Mouse (Mus musculus) liver (tissue): Measurements from ENCODE around the gene Ooep.
"Not testable (repeated sequence)": the region's sequence is repeated elsewhere in the genome, so short reads cannot be mapped to it uniquely, and the experiment has no call there.

ENCODE experiments used
- DNase-seq: peaks from one replicate; pipeline ENCODE4 v3.0.0-alpha.2; 2020; ENCODE audit warnings: mixed read lengths

The Ooep gene

DNA sequence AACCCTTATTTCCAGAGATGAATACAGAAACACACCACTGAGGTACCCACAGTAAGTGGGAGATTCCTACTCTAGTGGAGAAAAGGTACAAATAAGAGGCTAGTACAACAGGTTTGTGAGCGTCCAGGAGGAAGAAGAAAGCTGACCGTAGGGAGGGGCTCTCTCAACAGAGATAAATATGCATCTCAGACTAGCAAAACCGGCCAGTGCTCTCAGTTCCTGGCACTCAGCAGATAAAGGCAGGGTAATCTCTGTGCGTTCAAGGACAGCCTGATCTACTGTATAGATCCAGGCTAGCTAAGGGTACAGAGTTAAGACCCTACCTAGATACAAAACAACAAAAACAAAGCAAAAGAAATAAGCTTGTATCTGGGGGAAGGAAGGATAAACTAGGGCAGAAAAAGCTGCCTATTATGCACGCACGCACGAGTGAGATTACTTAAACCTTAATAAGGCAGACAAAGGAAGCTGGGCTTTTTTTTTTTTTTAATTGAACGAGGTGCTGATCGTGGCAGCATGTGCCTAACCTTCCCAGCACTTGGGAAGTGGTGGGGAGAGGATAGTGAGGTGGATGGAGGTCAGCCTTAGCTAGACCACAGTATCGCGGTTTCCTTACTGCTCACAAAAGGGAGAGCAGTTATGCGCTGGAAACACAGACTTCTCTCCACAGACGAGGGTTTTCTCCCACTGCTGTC lies 12.5 kb downstream of the Ooep start:
- no peak for DNase-seq

DNA sequence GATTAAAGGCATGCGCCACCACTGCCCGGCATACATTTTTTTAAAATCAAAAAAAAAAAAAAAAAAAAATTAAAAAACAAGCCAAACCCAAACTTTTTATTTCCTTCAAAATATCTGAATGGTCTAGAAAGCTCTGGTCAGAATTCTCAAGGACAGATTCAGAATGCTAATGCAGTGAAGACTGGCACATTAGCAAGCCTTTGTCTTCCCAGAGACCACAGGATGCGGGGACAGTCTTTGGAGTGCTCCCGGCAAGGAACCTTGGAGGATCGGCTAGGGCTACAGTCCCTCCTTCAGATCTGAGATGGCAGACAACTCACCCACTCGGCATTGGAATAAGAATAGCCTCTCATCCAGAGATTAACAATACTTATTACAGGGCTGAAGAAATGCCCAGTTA lies 13.8 kb downstream of the Ooep start:
- DNase-seq = no peak

GRCm38 (mm10) chr9:78363374-78363773 lies 15.2 kb downstream of the Ooep start:
- no peak for DNase-seq

- no peak for DNase-seq
Measured at GRCm38 (mm10) chr9:78360484-78360872, 18.0 kb downstream of the Ooep start.

DNA sequence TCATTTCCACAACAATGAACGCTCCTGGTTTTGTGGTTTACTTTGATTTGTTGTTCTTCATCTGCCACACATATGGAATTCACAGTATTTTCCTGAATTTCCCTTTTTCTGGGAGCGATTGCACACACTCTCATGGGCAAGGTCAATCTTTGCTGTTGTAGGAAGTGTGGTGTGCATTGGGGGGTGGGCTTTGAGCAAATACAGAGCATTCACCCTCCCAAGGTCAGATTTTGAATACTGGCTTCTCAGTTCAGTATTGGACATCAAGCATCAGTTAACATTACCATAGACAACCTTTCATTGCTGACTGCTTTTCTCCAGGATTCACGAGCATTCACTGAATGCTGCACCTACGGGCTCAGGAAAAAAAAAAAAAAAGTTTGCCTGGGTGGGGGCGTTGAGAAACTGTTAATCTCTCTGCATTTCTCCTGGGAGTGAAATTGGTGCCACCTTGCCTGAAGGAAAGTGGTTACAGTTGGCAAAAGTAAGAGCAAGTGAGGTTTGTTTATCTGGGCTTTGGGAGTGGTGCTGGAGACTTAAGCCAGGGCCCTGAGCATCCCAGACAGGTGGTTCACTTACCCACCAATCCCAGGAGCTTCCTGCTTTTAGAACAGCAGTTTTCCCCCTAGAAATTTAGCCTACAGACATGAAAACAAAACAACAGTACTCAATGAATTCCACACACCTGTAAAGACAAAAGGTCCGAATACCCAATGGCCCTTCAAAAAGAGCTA lies 18.6 kb downstream of the Ooep start:
- DNase-seq = no peak

- peak; percentile 74 for DNase-seq
Measured at GRCm38 (mm10) chr9:78358053-78358452, 20.5 kb downstream of the Ooep start.

DNA sequence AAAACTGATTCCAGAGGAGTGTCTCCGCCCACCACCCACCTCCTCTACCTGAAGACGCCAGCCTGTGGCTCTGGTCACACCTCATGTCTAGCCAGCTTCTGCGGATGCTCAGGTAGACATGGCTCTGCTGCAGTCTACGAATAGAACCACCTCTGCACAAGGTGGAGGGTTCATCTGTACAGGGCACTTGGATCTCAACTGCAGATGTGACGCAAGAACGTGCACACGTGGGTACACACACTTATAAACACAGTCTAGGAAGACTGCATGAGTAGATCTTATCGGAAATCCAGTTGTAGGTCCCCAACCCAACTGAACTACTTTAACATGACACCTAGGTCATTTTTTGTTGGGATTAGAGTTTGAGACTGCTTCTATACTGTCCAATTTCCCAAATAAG lies 22.9 kb downstream of the Ooep start, which contains the start of gene Gsta2:
TSS of gene Gsta2 (minus strand) at position 178 of the 400 bp plus-strand sequence.
- DNase-seq = no peak

DNA sequence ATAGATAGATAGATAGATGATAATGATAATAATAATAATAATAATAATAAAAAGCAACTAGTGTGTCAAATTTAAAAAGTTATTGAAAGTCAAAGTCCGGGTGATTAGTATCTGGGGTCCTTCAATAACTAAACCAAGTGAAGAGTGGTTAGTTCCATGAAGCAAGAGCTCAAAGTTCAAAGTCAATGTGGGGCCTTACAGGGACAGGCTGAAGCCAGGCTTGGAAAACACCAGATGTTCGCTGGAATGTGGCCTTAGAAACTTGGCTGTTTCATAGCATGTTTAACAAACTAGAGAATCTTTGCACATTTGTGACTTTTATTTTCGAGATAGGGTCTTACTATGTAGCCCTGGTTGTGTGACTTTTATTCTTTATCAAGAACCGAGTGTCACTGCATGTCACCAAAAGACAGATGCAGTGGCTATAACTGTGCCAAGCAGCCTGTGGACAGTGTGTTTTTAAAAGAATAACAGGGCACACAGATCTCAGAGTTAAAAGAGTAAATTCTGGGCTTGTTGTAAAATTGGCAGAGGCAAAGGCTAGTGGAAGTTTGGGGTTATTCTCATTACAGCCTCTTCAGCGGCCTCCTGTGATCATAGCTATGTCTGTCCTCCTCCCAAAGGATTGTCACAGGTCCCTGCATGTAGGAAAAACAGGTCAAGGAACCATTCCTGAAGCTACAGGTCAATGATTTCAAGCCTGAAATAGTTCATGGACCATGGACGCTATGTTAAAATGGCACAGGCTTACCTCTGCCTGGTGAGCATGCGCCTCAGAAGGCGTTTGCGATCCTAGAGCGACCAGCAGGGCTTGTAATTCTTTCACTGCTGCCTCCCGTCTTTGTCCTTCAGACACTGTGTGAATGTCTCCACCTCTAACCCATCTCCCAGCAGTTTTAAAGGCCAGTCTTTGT lies 23.6 kb downstream of the Ooep start:
- DNase-seq = no peak

- DNase-seq = no peak
Measured at GRCm38 (mm10) chr9:78351504-78352220, 26.9 kb downstream of the Ooep start.

DNA sequence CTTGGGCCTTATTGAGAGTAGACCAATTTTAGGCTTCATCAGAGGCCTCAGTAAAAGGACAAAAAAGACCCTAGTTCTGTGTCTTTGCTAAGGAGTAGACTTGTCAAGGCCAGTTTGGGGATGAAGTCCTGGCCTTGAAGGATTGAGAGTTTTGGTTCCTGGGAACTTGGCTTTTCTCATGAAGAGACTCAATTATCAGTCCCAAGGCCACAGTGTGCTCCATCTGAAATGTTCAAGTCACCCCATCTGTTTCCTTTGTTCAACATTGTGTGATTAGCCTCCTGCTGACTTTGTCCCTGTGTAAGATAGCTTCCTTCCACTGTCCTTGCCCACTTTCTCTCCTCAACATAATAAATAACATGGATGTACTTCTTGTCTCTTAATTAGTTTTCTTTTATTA lies 28.5 kb downstream of the Ooep start:
- DNase-seq = not testable (repeated sequence)

- not testable (repeated sequence) for DNase-seq
Measured at GRCm38 (mm10) chr9:78349141-78349540, 29.4 kb downstream of the Ooep start.

DNA sequence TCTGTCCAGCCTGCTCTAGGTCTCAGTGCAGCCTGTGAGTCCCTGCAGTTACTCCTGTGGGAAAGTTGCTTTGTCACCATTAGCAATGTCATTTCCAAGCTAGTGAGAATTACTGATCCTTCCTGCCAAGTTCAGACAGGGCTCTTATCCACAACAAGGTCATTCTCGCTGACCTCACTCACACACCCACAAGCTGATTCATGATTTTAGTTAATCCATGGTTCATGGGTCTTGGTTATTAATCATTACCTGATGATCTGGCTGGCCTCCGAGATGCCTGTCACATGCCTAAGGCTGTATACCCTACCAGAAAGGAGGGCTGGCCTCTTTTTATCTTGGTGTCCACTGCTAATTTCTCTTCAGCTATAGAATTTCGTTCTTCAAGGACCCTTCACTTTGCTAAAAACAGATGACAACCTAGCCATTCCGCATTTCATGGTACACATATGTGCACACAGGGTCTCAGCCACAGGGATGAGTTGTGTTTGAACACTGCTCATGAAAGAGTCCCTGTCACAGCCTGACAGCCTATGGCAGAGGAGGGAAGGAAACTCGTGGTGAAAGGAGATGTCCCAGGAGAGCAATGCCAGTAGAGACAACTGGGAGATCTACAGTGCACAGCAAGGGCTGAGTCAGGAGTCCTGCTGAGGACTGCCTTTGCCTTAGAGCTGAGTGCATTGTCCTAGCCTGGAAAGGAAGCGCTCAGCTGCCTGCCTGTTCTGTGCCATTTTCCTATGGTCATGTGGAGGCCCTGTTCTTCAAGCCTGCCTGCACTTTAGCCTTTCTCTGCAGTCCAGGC lies 30.1 kb downstream of the Ooep start:
- DNase-seq = not testable (repeated sequence)

GRCm38 (mm10) chr9:78347004-78347403 lies 31.5 kb downstream of the Ooep start:
- no peak for DNase-seq

DNA sequence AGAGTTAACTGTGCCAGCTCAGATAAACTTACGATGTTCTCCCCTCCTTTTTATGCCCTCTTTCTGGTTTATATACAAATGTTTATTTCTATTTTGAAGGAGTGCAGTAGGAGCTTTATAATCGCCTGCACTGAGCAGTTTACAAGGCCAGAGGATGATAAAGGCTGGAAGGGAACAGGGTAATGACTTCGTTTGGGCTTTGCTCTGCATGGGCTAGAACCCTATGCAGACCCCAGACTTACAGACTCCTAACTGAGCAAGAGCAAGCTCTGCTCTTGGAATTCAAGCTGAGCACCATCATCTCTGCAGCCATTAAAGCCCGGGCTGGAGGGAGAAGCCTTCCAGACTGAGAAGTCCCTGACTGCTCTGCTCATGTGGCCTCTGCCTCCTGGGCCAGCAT lies 33.3 kb downstream of the Ooep start:
- not testable (repeated sequence) for DNase-seq

DNA sequence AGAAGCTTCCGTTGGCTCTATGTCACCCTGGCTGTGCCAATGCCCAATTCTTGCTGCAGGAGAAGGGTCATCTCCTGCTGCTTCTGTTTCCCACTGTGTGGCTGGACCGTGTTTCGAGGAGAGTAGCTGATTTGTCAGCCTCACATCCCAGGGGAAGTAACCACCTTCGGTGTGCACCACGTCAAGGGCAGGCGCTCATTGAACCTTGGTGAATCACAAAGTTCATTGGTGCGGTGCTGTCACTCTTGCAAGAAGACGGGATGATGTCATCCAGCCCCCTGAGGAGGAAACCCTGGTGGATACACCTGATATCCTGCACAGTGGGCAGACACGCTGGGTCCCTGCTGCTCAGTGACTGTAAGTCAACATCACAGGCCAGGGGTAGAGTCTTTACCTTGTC lies 35.5 kb downstream of the Ooep start:
- not testable (repeated sequence) for DNase-seq

DNA sequence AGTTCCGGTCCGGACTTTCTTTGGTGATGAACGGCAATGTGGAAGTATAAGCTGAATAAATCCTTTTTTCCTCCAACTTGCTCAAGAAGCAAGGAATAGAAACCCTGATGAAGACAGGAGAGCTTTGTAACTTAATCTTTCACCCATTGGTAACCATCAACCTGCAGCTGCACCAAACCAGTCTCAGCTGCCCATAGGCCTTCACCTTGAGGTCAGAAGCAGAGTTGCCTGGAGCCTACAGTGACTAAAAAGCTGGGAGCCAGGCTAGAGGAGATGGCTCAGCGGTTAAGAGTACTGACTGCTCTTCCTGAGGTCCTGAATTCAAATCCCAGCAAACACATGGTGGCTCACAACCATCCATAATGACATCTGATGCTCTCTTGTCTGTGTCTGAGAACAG lies 36.0 kb downstream of the Ooep start:
- DNase-seq = not testable (repeated sequence)

DNA sequence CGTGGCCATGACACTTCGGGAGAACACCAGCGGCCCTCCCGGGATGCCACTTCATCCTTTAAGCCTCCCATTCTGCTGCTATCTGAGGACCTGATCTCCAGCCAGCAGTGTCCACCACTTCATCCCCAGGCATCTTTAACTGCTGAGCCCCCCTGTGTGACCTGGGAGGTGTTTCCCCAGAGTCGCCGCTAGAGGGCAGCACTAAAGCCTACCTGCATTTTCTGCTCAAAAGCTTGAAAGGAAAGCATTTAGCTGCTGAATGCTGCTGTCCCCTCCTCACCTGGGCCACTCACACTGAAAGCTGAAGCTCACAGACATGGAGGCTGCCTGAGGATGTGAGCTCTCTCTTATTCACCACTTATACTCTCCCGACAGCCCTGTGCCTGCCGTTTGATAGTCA lies 38.2 kb downstream of the Ooep start:
- DNase-seq = peak; percentile 48

- DNase-seq = peak; percentile 6
Measured at GRCm38 (mm10) chr9:78337050-78337449, 41.5 kb downstream of the Ooep start.

DNA sequence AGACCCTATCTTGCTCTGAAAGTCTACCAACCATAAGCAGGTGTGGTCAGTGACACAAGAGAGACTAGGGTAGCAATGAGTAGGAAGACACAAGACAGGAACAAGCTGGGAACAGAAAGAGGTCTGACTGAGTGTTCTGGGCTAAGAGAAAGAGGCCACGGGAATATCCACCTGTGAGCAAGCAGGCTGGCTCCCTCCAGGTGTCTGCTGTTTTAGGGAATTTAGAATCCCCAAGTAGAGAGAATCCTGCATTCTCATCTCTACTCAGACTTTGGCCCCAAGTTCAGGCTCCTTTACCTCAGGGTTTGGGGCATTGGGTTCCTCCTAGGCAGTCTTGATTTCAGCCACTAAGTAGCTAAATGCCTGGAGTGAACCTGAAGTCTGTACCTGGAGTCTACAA lies 51.2 kb downstream of the Ooep start, which contains the start of gene Omt2b:
TSS of gene Omt2b (plus strand) at position 301 of the 400 bp plus-strand sequence.
- not testable (repeated sequence) for DNase-seq
